Mouse (Mus musculus): Measurements from ENCODE around the gene Atf6.

The Atf6 gene

DNA sequence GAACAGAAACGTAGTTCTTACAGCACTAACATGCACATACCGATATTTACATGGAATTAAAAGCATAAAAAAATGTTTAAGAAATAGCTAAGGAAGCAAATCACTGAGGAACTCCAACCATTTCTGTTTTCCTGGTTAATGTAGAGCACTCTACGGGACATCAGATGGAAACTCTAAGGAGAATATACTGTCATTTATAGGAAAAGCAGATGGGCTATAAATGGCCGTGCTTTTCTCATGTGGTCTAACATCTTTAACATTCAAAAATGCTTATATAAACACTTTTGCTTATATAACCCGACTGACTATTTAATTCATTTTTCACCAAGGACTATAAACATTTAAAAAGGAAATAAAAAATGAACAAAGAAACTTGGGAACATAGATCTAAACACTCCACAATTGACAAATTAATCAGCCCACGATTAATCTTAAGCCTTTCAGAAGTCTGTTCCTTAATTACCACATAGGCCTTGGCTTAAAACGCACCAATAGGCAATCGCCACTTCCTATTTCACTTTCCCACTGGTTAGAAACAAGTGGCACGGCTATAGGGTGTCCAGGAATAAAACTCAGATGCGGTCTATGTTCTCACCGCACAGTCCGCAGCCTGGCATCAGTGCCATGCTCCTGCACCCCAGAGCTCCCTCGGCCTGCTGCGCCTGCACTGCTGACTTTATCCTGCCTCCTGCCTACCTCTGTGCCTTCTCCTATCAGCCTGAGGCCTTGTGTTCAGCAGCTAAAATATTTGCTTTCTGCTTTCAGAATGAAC lies 80.8 kb downstream of the Atf6 start:
- in situ Hi-C loops (cut with MboI, MseI): no loop called here

DNA sequence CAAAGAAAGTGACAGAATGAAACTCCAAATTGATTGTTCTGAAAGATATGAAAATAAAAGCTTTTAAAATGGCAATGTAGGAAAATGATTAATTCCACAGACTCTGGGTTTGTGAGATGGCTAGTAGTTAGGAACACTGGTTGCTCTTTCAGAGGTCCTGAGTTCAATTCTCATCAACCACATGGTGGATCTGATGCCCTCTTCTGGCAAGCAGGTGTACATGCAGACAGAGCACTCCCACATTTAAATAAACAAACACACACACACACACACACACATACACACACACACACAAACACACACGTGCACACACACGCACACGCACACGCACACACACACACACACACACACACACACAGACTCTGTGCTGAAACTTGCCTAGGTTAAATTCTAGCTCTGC lies 89.9 kb downstream of the Atf6 start:
- in situ Hi-C loops (cut with MboI, MseI): no loop called here

DNA sequence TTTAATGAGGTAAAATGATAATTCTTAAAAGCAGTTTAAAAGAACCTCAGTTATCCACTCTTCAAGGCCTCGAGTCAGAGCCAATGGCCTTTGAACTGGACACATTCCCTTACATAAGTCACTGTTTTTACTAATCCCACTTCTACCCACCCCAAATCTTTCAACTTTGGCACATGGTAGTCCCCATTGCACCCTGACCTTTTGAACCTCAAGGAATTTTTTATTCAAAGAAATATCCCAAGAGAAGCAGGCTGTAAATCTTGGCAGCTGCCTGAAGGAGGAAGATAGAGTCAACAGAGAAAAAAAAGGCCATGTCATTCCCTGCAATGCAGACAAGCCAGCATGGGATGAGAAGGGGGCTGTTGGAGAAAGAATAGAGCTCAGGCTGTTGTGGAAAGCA lies 93.1 kb downstream of the Atf6 start:
- in situ Hi-C loops (cut with MboI, MseI): no loop called here

DNA sequence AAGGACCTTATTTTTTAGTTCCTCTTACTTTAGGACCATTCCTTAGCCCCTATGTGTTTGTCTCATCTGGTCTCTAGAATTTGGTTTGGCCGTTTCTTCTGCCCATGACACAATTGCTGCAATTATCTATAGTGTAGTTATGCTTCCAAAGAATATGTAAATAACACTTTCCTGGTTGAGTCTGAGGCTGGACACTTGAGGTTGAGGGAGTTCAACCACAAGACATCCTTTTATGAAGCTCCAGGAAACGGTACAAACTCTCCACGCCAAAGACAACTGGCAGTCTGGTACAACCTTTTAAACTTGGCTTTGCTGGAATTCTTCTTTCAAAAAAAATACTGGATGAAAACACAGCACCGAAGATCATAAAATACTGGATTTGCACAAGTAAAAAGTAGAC lies 94.1 kb downstream of the Atf6 start:
- in situ Hi-C loops (cut with MboI, MseI): no loop called here

DNA sequence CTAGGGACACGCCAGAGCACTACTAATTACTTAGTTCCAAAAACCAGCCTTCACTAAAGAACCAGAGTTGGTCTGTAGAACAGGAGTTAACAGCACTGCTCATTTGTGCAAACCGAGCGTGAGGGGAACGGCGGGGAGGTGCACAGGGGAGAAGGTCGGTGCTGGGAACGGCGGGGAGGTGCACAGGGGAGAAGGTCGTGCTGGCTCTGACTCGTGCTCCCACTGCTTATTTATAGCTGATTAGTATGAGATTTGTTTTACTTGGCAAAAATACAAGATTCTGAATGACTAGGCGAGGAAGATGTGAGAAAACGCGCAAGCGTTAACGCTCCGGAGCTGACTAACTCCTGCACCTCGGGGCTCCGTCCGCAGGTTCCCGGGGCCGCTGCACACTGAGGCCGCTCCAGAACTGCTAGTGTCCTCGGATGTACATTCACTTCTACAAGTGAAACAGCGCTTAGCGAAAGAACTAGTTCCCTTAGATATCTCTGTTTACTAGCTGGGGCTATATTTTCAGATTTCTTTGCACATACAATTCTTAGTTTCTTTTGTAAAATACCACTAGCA lies 96.1 kb downstream of the Atf6 start:
- in situ Hi-C loops (cut with MboI, MseI): no loop called here

DNA sequence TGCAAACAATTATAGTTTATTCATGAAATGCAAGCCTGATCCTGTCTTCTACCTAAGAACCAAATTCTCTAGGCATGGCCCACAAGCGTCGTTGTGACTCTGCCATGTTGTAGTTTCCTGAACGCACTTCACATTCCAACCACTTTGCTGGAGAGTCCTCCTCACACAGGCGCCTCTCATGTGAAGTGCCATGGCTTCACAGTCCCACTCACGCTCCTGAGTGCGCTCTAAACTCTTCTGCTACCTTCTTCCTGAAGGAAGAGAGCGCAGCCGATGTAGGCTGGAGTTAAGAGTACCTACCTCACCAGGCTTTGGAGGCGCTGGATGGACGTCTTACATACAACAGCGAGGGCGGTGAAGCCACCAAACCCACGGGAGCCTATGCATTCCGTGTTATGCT lies 96.9 kb downstream of the Atf6 start:
- in situ Hi-C loops (cut with MboI, MseI): no loop called here

DNA sequence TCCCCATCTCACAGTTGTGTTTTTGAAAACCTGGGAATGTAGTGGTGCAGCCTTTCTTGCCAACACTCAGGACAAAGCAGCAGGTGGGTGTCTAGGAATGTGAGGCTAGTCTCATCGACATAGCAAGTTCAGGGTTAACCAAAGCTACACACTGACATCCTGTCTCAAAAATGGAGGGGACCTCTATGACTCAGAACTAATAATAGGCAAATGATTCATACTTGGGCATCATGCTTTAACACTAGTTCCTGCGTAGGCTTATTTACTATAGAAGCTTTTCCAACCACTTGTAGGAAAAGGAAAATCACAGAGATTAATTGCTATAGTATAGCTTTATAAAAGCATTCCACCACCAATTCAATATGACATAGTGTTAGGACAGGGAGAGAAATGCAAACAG lies 100.6 kb downstream of the Atf6 start:
- in situ Hi-C loops (cut with MboI, MseI): no loop called here

DNA sequence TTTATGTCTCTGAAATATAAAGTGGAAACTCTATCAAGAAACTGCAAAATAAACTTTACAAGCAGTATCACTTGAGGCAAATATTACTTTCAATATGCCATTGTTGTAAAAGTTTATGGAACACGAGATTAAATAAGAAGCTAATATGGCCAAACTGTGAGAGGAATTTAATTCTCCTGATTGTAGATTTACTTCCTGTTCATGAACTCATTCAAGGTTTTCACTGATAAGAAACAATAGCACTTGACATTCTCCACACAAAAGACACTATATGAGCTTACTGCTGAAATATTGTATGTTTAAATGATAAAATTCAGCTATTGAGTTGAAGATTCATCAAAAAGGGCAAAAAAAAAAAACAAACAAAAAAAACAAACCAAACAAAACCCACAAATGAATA lies 102.8 kb downstream of the Atf6 start:
- in situ Hi-C loops (cut with MboI, MseI): no loop called here

DNA sequence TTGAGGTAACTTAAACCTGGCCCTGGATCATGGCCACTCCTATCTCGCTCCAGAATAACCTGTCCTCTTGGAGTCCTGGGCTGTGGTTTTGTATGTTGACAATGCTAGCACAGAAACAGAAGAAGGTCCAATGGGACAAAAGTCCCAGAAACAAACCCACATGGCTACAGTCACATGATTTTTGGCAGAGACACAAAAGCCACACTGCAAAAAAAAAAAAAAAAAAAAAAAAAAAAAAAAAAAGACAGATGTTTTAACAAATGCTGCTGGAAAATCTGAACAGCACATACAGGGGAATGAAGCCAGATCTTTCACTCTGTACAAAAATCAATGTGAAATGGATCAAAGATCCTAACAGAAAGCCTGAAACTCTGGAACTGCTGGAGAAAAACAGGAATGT lies 105.9 kb downstream of the Atf6 start:
- in situ Hi-C loops (cut with MboI, MseI): no loop called here

DNA sequence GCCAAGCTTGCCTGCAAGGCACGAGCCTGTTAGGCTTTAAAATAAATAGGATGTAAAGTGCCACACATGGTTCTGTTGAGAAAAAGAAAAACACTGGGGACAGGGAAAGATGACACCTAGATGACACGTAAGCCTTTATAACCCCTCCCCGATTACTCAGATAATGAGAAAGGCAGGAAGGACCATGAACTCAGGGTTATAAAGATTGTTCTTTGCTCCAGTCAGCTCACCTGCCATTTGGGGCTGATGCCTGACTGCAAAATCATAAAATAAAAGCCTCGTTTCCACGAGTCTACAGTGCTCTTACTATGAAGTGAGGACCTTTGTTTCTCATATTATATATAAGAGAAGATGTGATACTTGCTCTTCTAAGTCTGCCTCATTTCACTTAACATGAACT lies 114.0 kb downstream of the Atf6 start:
- in situ Hi-C loops (cut with MboI, MseI): no loop called here

DNA sequence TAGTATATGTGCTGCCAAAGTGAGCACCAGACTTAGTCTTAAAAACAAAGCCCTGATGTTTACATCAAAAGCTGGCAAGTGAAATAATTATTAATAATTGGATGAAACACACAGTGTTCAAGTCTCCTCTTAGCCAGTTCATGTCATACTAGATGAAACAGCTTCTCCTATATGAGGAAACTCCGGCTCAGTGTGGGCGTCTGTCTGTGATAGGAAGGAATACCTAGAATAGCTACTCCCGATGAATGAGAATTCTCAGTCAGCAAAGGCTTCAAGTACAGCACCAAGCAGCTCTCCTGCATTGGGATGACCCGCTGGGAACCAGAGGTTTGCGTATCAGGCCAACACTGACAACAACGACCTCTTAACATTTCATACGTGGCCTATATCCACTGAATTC lies 115.8 kb downstream of the Atf6 start:
- in situ Hi-C loops (cut with MboI, MseI): no loop called here

DNA sequence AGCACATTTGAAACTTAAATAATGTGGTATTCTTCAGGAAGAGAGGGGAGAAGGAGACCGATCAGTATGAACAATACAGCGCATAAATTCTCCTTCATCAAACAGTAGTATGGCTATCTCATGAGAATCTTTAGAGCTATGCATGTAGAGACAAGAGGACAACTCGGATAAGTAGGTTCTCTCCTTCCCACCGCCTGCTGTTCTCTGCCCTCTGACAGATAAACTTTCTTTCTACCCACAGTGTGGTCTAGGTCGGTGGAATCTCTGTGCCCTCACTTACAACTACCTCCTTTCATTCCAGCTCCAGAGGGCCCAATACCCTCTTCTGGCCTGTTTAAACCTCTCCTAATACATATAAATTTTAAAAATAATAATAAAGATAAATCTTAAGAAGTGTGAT lies 121.0 kb downstream of the Atf6 start:
- in situ Hi-C loops (cut with MboI, MseI): no loop called here

DNA sequence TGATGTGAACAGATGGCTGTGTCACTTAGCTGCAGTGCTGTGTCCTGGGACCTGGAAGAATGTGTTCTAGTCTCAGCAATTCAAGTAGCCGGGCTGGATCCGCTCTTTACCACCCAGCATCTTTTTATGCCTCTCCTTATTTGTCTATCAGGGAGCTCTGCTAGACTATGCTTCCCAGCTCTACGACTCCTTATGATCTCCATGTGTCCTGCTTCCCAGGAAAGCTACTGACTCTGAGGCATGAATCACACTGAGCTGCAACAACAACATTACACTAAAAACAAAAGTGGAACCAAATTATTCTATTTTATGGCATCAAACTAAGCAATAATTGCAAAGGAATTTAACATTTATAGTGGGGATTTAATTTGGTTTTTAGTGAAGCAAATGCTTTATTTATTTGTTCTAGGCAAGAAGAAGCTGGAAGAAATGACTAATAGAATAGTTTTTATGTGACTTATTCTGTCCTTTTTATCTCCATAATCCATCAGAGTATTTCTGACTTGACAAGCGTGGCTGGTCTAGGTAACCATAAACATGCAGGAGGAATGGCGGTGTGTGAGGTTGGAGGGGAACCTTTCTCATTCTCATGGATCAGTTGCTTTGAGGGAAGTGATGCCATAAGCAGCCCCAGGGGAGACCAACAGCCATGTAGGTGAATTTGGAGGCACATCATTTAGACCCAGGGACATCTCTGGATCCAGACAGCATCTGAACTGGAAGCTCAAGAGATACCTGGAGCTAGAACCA lies 125.9 kb downstream of the Atf6 start:
- in situ Hi-C loops (cut with MboI, MseI): no loop called here

DNA sequence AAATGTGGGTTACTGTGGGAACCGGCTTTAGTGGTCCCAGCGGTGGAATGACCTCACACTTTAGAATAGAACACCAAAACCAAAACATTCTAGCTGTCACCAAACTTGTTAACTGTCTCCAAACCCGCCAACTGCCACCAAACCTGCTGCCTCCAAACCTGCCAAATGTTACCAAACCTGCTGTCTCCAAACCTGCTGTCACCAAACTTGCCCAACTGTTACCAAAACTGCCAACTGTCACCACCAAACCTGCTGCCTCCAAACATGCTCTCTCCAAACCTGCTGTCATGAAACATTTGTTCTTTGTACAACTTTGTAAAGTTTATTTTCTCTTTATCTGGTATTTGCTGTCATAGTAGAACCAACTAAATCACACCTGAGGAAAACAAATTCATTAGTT lies 132.7 kb downstream of the Atf6 start:
- in situ Hi-C loops (cut with MboI, MseI): no loop called here

DNA sequence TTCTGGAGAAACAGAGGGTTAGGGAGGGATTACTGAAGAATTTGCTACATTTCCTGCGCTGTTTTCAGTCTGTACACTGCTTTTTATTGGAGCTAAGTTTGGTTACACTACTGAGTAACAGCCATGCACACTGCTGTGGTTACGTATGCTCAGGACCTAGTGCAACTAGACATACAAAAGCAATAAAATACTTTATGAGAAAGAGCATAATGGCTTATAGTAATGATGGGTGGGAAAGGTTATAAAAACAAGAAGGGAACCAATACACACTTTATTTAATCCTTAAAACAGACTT lies 135.0 kb downstream of the Atf6 start:
- in situ Hi-C loops (cut with MboI, MseI): no loop called here

DNA sequence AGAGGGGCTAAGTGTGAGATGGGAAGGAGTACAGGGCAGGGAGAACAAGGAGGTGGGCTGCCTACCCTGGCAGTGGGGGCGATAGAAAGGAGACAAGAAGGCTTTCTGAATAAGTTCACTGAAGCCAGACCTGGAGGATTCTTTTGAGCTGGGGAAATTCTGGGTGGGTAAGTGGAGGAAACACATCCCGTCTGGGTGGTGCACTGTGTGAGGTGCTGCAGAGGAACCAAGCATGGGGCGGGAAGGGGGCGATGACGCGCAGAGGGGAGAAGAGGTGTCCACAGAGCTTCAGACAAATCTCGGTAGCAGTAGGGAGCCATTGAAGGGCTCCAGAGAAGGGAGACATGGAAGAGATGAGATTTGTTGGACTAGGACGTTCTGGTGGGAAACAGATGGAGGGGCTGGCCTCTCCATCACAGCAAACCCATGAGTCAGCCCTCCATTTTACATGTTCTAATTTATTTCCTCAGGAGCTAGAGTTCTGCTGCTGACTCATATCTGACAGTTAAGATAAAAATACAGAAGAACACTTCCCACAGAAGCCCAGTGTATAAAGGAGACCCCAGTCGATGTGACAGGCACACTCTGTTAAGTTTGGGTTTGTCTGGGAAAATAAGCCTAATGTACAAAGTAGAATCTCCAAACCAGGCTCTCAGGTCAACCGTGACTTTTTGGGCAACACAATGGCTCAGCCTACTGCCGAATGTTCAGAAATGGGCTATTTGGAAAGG lies 135.5 kb downstream of the Atf6 start:
- in situ Hi-C loops (cut with MboI, MseI): no loop called here

DNA sequence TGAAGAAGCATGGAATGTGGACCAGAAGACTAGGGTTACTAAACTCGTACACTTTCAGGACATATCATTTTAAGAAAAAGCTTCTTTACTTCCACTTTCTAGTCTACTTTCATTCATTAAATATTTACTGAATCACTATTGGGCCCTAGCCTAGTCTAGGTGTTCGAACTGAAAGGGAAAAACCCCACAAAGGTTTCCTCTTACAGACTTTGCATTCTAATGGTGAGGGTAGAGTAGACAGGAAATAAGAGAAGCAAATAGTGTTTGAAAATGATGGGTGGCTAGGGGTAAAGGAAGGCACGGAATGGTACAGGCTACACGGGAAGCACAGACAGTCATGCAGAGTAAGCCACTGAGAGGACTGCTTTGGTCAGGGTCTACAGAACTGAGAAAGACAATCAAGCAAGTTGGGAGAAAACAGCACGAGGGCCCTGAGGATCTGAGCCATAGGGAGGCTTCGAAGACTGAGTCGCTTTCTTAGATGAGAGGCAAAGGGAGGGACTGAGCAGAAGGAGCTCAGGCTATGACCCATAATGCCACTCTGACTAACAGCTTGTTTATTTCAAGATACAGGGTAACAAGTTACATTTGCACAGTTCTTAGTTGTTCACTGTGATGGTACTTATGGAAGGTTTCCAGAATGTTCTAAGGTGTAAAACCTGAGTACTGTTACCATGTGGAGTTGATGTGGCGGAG lies 138.2 kb downstream of the Atf6 start:
- in situ Hi-C loops (cut with MboI, MseI): no loop called here

DNA sequence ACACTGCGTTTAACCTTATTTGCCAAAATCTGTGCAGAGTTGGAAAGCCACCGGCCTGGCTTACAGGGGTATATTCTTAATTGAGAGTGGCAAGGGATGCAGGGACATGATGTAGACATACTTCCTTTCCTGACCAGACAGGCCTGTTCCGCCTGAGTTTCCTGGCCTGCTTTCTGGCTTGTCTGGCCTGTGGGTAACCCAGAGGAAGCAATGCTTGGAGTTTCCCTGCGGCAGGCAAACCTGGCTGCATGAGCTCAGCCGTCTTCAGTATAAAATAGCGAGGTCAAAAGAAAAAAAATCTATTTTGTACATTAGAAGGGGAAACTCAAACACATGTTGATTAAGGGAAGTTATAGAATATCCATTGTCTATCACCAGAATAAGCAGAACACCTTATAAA lies 139.0 kb downstream of the Atf6 start:
- in situ Hi-C loops (cut with MboI, MseI): no loop called here

DNA sequence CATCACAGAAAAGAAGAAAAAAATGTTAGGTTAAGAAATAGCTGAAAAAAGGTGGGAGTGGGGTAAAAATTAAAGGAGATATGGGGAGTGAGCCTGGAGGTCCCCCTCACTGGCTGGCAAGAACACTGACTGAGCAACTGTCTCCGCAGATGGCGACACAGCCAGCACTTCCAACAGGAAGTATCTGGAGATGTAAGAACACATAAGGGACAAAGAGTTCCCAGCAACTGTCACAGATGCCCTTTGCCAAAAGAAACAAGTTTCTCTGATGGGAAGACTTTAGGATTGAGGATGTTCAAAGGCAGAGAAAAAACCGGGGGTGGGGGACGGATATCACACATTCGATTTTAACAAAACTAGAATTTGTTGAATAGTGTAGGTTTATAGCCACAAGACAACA lies 146.0 kb downstream of the Atf6 start:
- in situ Hi-C loops (cut with MboI, MseI): no loop called here

DNA sequence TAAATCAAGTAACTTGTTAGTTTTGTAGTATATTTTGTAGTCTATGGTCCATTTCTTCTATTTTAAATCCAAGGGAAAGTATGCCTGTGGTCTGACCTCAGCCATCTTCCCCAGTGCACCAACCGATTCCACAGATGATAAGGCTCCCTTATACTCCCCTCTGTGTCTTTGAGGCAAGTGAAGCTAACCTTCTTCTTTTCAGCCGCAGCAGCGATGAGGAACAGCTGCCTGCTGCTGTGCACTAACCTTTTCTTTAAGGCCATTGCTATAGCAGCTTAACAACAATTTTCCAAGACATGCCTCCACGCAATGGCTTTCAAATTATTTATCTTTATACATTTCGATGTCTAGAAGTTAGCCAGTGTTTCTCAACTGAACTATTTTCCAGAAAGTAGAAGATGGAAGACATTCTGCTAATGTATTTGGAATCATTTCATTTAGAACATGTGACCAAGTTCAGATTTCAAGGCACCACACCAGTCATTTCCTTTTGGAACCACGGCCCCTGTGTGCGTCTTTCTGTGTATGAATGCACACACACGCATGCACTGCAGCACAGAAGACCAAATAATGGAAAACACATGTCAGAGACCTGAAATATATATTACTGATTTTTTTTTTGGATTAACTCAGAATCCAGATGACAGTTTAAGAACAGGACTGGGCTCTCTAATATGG lies 149.3 kb downstream of the Atf6 start:
- in situ Hi-C loops (cut with MboI, MseI): no loop called here

DNA sequence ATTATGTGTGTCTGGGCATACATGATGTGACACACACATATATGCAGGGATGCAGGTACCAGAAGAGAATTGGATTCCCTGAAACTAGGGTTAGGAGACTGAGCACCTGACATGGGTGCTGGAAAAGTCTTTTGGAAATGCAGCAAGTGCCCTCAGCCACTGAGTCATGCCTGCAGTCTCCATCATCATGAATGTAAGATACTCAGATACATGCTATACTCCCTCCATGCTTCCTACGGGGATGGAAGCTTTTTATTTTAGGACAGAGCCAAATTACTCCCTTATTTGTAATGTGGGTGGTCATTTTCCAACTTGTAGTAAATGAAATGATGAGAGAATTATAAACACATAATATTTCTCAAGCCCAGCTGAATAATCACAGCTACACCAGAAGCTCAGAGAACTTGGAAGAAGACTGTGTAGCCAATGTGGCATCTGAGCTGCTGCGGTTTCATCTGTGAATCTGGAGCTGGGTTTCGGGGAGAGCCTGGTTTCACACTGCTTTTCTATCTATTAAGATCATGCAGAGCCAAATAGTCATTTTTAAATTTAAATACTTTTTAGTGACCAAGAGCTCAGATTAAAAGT lies 150.2 kb downstream of the Atf6 start:
- in situ Hi-C loops (cut with MboI, MseI): no loop called here
